Mouse (Mus musculus): ENCODE measurements around the gene Gm15217.

- TF ChIP-seq CTCF (IDR thresholded peaks at IDR 0.05; ENCODE audit: control insufficient read depth, insufficient read depth, insufficient replicate concordance, low read depth, low read length) (no peak), POLR2A (IDR thresholded peaks at IDR 0.05; ENCODE audit: control insufficient read depth, low read depth, low read length) (no peak)
Observed at GRCm38 (mm10) chr14:46410557-46411120, 31.4 kb downstream of the Gm15217 start.
